Mouse (Mus musculus) spleen, embryonic (tissue): ENCODE measurements at regions not wholly inside any gene's neighbourhood (a gene's known extent, or its start where the extent isn't known, plus 50 kb on each side); places are given as distances from the start of the nearest gene placed in this dataset.

ENCODE experiments used
- CTCF ChIA-PET: fragments of 350-600 bp; sonication (Branson Sonifier 250); formaldehyde crosslinking; loops from one replicate; lab custom pipeline; 2022; lab: Charles Lee

GRCm38 (mm10) chr8:115948036-115948435 lies 240.4 kb upstream of the Maf start:
- CTCF ChIA-PET, result no interaction called here

- CTCF ChIA-PET, result no interaction called here
Observed at GRCm38 (mm10) chr8:115942731-115943509, 235.3 kb upstream of the Maf start.

GRCm38 (mm10) chr8:115929472-115930210 lies 222.0 kb upstream of the Maf start:
- CTCF ChIA-PET, result no interaction called here

GRCm38 (mm10) chr8:115921889-115922288 lies 214.3 kb upstream of the Maf start:
- CTCF ChIA-PET, result no interaction called here

DNA sequence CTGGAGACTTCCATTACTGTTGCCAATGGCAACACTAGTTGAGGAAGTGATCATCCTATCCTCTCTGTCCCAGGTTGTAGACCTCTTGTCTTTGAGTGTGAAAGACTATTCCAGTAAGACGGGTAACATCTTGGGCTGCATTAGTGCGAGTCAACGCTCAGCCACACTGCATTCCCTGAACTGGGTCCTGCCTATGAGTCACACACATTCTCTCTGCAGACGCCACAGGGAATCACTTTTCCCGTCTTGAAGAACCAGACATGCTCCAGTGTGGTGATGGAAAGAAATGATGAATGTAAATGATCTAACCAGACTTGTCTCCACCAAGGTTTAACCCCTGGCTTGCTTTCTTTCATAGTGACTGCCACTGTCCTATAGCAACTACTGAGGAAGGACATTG lies 199.1 kb upstream of the Maf start:
- CTCF ChIA-PET, result no interaction called here

GRCm38 (mm10) chr8:115903853-115904420 lies 196.3 kb upstream of the Maf start:
- CTCF ChIA-PET, result no interaction called here

DNA sequence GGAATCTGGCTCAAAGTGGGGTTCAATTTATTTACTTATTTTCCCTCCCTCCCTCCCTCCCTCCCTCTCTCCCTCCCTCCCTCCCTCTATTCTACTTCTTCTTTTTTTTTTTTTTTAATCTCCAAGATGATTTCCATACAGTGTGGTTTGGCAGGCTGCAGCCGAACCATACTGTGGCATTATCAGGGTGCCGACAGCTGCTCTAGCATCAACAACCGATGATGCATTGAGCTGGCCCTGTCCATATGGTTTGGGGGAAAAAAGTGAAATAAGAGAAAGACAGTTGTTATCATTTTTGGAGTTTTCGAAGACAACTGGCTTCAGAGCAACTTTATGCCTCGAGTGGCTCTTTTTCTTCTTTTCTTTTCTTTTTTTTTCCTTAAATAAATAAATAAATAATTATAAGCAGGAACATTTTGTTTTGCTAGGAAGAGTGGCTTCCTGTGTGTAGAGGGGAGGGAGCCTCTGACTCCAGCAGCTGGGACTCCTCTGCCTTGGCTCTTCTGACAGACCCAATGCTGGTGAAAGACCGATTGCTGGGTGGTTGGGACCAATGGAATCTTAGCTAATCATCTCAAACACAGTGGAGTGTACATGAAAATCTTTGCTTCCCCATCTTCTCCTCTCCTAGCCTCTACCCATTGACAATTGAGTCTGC lies 190.1 kb upstream of the Maf start:
- CTCF ChIA-PET, result no interaction called here

GRCm38 (mm10) chr8:115897086-115897485 lies 189.5 kb upstream of the Maf start:
- CTCF ChIA-PET, result no interaction called here

- CTCF ChIA-PET, result no interaction called here
Observed at GRCm38 (mm10) chr8:115896066-115896465, 188.5 kb upstream of the Maf start.

DNA sequence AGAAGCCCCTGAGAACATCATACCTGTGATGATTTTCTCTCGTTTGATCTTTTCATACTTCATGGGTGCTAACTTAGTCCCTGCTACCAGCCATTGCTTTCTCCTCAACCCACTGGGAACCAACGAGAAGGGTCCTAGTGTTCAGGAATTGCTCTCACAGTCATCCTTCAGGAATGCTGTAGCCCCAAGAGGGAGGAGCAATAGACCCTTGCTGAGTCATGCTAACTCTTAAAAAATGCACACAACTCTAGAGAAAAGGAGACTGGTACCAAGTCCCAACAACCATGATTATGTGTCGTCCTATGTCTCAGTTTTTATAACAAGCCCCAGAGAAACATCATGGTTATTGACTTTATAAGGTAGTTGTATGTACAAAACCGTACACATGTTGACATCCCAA lies 180.7 kb upstream of the Maf start:
- CTCF ChIA-PET, result no interaction called here

DNA sequence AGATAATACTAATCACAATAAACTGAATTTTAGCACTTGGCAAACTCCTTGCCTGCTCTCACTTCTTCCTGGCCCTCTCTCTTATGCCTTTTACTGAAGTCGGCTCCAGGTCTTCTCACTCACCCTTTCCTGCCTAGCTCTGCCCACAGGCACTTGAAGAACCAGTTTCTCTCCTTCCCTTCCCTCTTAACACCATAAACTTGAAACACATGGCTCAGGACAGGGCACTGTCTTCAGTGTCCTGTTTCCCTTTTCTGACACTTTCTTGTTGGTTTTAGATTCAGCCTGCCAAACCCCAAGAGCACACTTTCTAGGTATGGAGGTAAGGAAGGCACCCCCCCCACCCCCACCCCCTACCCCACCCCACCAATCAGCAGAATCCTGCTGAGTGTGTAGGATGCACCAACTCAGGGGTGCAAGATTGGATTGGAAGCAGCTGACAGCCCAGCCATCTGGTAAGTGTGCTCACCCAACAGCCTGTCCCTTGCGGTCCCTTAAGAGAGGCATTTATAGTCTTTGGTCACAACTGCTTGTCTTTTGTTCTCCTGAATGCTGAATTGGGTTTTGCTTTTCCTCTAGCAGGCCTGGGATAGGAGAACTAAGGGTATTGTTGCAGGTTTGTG lies 177.6 kb upstream of the Maf start:
- CTCF ChIA-PET, result no interaction called here

DNA sequence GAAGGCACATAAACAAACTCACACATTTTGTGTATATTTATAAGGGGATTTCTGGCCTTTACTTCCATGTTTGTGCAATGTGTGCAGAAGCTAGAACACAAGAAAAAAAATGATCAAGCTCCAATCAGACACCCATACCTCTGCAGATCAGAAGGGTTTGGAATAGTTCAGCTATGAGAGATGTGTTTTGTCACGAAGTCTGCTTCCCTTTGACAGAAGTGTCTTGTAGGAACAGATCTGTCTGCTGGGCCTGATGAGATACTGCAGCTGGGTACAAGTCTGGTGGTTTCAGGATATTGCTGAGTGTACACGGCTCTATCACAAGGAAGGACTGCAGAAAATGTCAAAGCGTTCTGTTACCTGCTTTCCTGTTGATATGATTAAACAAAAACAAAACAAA lies 176.2 kb upstream of the Maf start:
- CTCF ChIA-PET, result no interaction called here

DNA sequence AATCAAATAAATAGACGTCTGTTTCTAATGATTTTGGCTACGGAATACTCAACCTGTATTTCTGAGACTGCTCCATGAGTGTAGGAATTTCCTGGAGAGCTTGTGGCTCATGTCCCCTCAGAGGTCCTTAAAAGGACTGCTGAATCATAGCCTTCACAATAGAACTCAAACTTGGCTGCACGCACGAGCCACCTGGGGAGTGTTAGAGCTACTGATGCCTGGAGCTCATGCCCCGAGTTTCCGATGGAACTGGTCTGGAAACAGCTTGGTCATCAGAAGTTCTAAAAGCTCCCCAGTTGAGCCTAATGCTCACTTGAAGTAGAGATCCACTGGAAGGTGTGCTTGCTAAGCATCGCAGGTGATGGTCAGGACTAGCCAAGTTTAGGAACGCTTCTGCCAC lies 174.3 kb upstream of the Maf start:
- CTCF ChIA-PET, result no interaction called here

GRCm38 (mm10) chr8:115874789-115875188 lies 167.2 kb upstream of the Maf start:
- CTCF ChIA-PET, result no interaction called here

GRCm38 (mm10) chr8:115871381-115871780 lies 163.8 kb upstream of the Maf start:
- CTCF ChIA-PET, result no interaction called here

DNA sequence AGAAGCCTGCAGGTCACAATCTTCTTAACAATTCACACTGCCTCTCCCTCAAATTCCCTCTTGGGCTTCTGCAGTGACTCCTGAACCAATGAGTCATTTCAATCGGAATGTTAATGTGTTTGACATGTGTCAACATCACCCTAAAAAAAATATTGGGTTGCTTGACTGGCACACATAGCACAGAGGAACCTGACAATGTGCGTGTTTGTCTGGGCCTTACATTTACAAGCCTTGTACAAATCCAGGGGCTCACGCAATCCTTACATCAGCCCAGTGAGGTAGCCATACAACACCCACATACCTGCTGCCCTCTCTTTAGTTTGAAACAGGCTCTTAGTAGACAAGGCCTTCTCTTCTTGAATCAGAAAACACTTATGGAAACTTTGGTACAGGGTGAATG lies 153.8 kb upstream of the Maf start:
- CTCF ChIA-PET, result no interaction called here

DNA sequence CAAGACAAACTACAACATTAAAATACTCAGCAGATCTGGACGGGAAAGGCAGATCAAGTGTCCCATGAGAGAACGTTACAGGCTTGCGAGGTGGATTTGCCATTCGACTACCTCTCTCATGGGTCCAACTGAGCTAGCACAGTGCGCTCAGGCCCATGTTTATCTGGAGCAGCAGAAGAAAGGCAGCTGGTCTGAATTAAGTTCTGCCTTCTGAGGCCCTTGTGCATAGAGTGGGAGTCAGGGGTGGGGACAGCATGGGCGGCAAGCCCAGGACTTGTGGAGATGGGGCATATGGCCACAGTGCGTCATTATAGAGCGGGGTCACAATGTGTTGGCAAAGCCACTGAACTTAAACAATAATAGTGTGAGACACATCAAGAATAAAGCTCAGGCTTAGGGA lies 151.8 kb upstream of the Maf start:
- CTCF ChIA-PET, result no interaction called here

DNA sequence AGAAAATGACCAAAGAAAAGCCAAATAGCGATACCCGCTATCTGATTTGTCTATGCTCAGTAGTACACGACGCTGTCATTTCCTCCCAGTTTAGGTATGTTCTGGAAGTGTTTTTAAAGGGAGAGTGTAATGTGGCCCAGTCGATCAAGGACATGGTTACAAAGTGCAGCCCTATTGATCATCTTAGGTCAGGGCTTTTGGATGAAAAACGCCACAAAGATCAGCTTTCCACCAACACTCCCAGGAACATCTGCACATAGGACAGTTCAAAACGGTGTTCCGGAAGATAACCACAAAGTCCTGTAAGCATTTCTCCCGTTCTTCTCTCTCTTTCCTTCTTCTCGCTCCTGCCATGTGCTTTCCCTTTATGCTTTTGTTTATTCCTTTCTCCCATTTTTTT lies 149.2 kb upstream of the Maf start:
- CTCF ChIA-PET, result no interaction called here

DNA sequence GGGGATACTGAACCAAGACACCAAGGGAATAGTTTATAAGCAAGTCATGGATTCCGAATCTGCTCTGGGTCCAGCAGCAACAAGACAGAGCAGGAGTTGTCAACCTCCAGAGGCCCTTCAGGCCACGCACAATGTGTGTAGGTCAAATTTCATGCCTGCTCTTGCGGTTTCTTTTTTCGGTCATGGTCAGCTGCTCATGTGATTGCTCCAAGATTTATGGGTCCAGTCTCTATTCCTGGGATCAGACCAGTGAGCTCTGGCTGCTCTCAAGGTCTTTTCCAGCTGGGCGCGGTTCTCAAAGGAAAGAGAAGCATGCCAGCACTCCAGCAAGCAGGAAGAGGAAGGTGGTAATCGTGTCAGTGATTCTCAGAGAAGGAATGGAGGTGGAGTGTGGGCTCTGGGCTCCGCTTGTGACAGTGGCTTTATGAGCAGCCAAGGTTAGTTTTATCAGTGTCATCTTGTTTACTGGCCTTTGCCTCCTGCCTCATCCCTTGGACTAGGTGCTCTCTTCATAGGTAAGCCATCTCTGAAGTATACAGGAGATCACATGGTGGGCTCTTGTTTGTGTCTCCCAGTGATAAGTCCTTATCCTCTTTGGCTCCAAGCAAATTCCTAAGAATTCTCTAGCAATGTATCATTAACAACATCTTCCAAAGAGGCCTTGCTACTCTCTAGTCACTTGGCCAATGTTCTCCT lies 148.5 kb upstream of the Maf start:
- CTCF ChIA-PET, result no interaction called here

- CTCF ChIA-PET, result interaction anchor here (0.6 kb wide), 1 partner anchor 575 kb away, joined by 3 read pairs; no protein-coding TSS in a partner anchor
Observed at GRCm38 (mm10) chr8:115854209-115854900, 146.8 kb upstream of the Maf start.

DNA sequence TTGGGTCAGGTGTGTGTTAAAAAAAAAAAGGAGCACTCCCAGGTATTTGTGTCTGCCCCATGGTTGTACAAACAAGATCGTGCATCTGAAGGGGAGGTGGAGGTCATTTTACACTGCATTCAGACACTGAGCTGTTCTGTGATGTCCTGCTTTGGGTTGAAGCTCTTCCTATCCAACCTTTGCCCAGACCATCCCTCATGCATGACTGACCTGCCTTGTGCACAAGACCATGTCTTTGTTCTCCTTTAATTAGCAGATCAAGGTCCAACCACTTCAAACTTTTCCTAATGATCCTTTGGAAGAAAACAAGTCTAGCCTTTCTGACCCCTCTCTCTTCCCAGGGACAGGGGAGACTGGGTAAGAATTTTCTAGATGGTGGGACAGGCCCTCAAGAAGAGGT lies 143.0 kb upstream of the Maf start:
- CTCF ChIA-PET, result no interaction called here
